ENCODE assay signal across 22 mouse cellular contexts in genomic region chr17:35104754-35105153, GRCm38 (mm10). TPM values are rescaled to one million over a fixed set of nuclear protein-coding genes. Genes with fewer than 3 reads are reported as not detected.
DNase-seq lines count a peak whose midpoint lies in the region; ATAC-seq and TF ChIP-seq lines count a peak whose summit lies in the region.
"Had no signal": no experiment of that assay in that cellular context is flagged by ENCODE, and none has a peak within 500 bp of the region (broad histone marks: within the 10 kb centered on the region; RNA-seq: fewer than 3 reads in every experiment).

No protein-coding gene starts in this region.

- no peak for DNase-seq in cerebellum, adult 2 months
- no peak for DNase-seq in cerebellum, postnatal 14 days
- peak; percentile 42 for DNase-seq in spleen, adult 12 weeks (ENCODE audit: low spot score)
- no peak for DNase-seq in spleen, postnatal 14 days (ENCODE audit: low spot score in 2 of 2)
- DNase-seq in liver, embryonic 13.5 days: peak; percentile 76
- DNase-seq in spleen, postnatal 36 days (ENCODE audit: low spot score in 2 of 2): peak; percentile 26 to 52
- DNase-seq in lung, postnatal 25 days (ENCODE audit: low spot score): no peak
- DNase-seq: adrenal gland, postnatal 36 days; cerebellum, adult 11 months; lung, postnatal 14 days; thymus, postnatal 25 days had no signal

- peak overlapping the region; percentile 48 for H3K4me2 ChIP-seq in liver, embryonic 13.5 days
- H3K4me2 ChIP-seq: heart, embryonic 15.5 days; hindbrain, embryonic 13.5 days; midbrain, embryonic 15.5 days had no signal

- H3K9me3 ChIP-seq in liver, embryonic 13.5 days (replicated peaks): no peaks in the 10 kb centered on the region
- H3K9me3 ChIP-seq: heart, embryonic 15.5 days; hindbrain, embryonic 13.5 days; midbrain, embryonic 15.5 days had no signal

- no peak for TF ChIP-seq CTCF in cerebellum, adult 2 months (IDR thresholded peaks at IDR 0.05; ENCODE audit: borderline replicate concordance, insufficient read depth, low read depth, low read length)

- H3K36me3 ChIP-seq in liver, embryonic 13.5 days: peaks cover 41% of the 10 kb centered on the region

- 61% methylated on average over 6 of the region's 6 CpGs for WGBS in cerebellum, adult 2 months
- 20% methylated on average over 6 of the region's 6 CpGs for WGBS in liver, embryonic 13.5 days (ENCODE audit: insufficient replicate concordance)

- no peak overlapping the region for H3K4me3 ChIP-seq in cerebellum, adult 2 months (replicated peaks; ENCODE audit: insufficient read depth, low read depth, low read length)
- peak overlapping the region; percentile 7; the same call in 1 of the 2 replicates for H3K4me3 ChIP-seq in liver, embryonic 13.5 days (replicated peaks)
- H3K4me3 ChIP-seq: heart, embryonic 15.5 days; hindbrain, embryonic 13.5 days; layer of hippocampus, adult 2 months; left cerebral cortex, adult 2 months; midbrain, embryonic 15.5 days had no signal

- ATAC-seq in liver, embryonic 13.5 days (ENCODE audit: low read depth): peak; percentile 89
- ATAC-seq in granulocyte monocyte progenitor cell, adult 5-6 weeks (replicated peaks; ENCODE audit: poor library complexity, severe bottlenecking): no peak
- ATAC-seq: intestine, embryonic 16.5 days; midbrain, embryonic 15.5 days had no signal

- H3K4me1 ChIP-seq in cerebellum, adult 2 months (ENCODE audit: control insufficient read depth, insufficient read depth, low read length): peaks cover 57% of the 10 kb centered on the region
- peaks cover 64% of the 10 kb centered on the region for H3K4me1 ChIP-seq in liver, embryonic 13.5 days (replicated peaks)

- TF ChIP-seq POLR2A in cerebellum, adult 2 months (IDR thresholded peaks at IDR 0.05; ENCODE audit: borderline replicate concordance, insufficient read depth, low read length): no peak

- peak overlapping the region; percentile 67 for H3K9ac ChIP-seq in liver, embryonic 13.5 days
- H3K9ac ChIP-seq: heart, embryonic 15.5 days; midbrain, embryonic 15.5 days had no signal

- H3K27ac ChIP-seq in cerebellum, adult 2 months (ENCODE audit: insufficient read depth, low read length): peak overlapping the region; percentile 23; the same call in 1 of the 2 replicates
- peak overlapping the region; percentile 92 for H3K27ac ChIP-seq in liver, embryonic 13.5 days
- H3K27ac ChIP-seq: heart, embryonic 15.5 days; hindbrain, embryonic 13.5 days; layer of hippocampus, adult 2 months; left cerebral cortex, adult 2 months; midbrain, embryonic 15.5 days had no signal

- no peaks in the 10 kb centered on the region for H3K27me3 ChIP-seq in cerebellum, adult 2 months (ENCODE audit: control insufficient read depth, insufficient read depth, low read length)
- H3K27me3 ChIP-seq in liver, embryonic 13.5 days: no peaks in the 10 kb centered on the region
- H3K27me3 ChIP-seq: heart, embryonic 15.5 days; hindbrain, embryonic 13.5 days; midbrain, embryonic 15.5 days had no signal

RNA-seq across cellular contexts. Expression of gene Ly6g5c, which starts 3.3 kb away (rescaled TPM):
- polyA plus RNA-seq in cerebellum, adult 2 months (2012; rRNA removed): 0.28 TPM in 1 of 2 replicates, not detected in the other
- polyA plus RNA-seq in liver, embryonic 13.5 days (2015; fragmentation: Nextera tagmentation; extraction: Ambion mirVana): not detected in 2 replicates
- total RNA-seq in granulocyte monocyte progenitor cell, adult 5-6 weeks (2014; fragmentation: Nextera tagmentation): not detected in 2 replicates
- not detected in 2 replicates for total RNA-seq in granulocyte monocyte progenitor cell, adult 5-6 weeks (2017)
- total RNA-seq: adrenal gland, postnatal 36 days; layer of hippocampus, adult 2 months; left cerebral cortex, adult 2 months had no signal
- polyA plus RNA-seq: cortical plate, adult 2 months; heart, embryonic 15.5 days; intestine, embryonic 16.5 days; kidney, embryonic 16.5 days; limb, embryonic 14.5 days; midbrain, embryonic 15.5 days; stomach, embryonic 16.5 days had no signal

RNA-seq across cellular contexts. Expression of gene Ly6g5b, which starts 10.5 kb away (rescaled TPM):
- polyA plus RNA-seq in cerebellum, adult 2 months (2012; rRNA removed): 2.2 and 3.4 TPM in 2 replicates
- polyA plus RNA-seq in liver, embryonic 13.5 days (2015; fragmentation: Nextera tagmentation; extraction: Ambion mirVana): 0.21 and 0.28 TPM in 2 replicates
- 1.6 TPM in 1 of 2 replicates, not detected in the other for total RNA-seq in granulocyte monocyte progenitor cell, adult 5-6 weeks (2014; fragmentation: Nextera tagmentation)
- 0.56 TPM in 1 of 2 replicates, not detected in the other for total RNA-seq in granulocyte monocyte progenitor cell, adult 5-6 weeks (2017)

RNA-seq across cellular contexts. Expression of gene Abhd16a, which starts 15.7 kb away (rescaled TPM):
- 337 and 394 TPM in 2 replicates for polyA plus RNA-seq in cerebellum, adult 2 months (2012; rRNA removed)
- polyA plus RNA-seq in liver, embryonic 13.5 days (2015; fragmentation: Nextera tagmentation; extraction: Ambion mirVana): 51.0 and 54.9 TPM in 2 replicates
- 26.7 and 33.3 TPM in 2 replicates for total RNA-seq in granulocyte monocyte progenitor cell, adult 5-6 weeks (2014; fragmentation: Nextera tagmentation)
- 27.7 and 35.0 TPM in 2 replicates for total RNA-seq in granulocyte monocyte progenitor cell, adult 5-6 weeks (2017)

RNA-seq across cellular contexts. Expression of gene Gpank1, which starts 16.5 kb away (rescaled TPM):
- 32.7 TPM in 2 replicates for polyA plus RNA-seq in cerebellum, adult 2 months (2012; rRNA removed)
- 14.1 and 14.8 TPM in 2 replicates for polyA plus RNA-seq in liver, embryonic 13.5 days (2015; fragmentation: Nextera tagmentation; extraction: Ambion mirVana)
- 21.2 and 25.4 TPM in 2 replicates for total RNA-seq in granulocyte monocyte progenitor cell, adult 5-6 weeks (2014; fragmentation: Nextera tagmentation)
- 24.0 and 26.9 TPM in 2 replicates for total RNA-seq in granulocyte monocyte progenitor cell, adult 5-6 weeks (2017)

RNA-seq across cellular contexts. Expression of gene Csnk2b, which starts 17.1 kb away (rescaled TPM):
- polyA plus RNA-seq in cerebellum, adult 2 months (2012; rRNA removed): 231 TPM in 2 replicates
- 176 and 182 TPM in 2 replicates for polyA plus RNA-seq in liver, embryonic 13.5 days (2015; fragmentation: Nextera tagmentation; extraction: Ambion mirVana)
- 289 and 384 TPM in 2 replicates for total RNA-seq in granulocyte monocyte progenitor cell, adult 5-6 weeks (2014; fragmentation: Nextera tagmentation)
- total RNA-seq in granulocyte monocyte progenitor cell, adult 5-6 weeks (2017): 277 and 317 TPM in 2 replicates

Comparison
In these comparisons a context has a peak if more than half of its experiments do, and no peak if none do; other contexts are left out.
1. DNase-seq: peak in spleen, adult 12 weeks (single experiment), liver, embryonic 13.5 days (single experiment) and spleen, postnatal 36 days (2 of 2); none in cerebellum, adult 2 months (0 of 2), cerebellum, postnatal 14 days (0 of 2), spleen, postnatal 14 days (0 of 2) and lung, postnatal 25 days (single experiment).